Mouse (Mus musculus): ENCODE results near the gene Wasf2.
A peak's percentile ranks its signal among the peaks of the same experiment; 100 is the strongest.

Gene Wasf2

GRCm38 (mm10) chr4:133129391-133129790 lies 914 bp upstream of the Wasf2 start:
- no peak for DNase-seq

DNA sequence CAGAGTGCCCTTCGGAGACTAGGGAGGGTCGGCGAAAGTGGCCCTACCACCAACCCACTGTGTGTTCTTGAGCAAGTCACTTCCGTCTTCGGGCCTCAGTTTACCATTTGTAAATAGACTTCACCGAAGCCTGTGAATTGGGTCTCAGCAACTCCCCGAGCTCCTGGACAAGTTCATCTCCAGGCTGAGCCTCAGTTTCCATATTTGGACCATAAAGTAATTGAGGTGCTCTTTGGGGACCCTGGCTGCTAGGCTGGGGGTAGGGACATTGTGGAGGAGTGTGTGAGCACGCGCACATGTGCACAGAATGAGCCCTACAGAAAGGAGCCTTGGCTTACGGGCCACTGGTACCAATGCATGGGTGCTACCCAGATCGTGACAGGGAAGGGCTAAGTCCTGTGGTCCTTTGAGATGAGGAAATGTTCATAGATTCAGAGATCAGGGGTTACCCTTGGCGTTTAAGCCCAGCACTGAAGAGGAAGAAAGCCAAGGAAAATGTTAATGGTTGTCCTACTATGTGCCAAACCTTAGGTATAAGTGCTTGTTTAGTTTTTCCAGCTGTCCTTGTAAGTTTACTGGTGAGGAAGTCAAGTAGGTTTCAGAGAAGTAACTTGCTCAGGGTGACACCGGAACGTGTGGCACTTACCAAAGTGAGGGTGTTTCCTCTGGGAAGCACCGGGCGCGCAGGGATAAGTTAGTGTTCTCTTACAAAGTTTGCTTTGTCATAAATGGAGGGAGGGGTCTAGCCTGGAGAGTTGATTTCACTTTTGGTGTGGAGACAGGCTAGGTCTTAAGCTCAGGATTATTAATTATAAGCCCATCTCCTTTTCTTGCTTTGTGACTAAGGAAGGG lies 811 bp downstream of the Wasf2 start:
- DNase-seq = peak; percentile 52

- peak; percentile 32 for DNase-seq
Measured at GRCm38 (mm10) chr4:133132027-133132426, 1.7 kb downstream of the Wasf2 start.

GRCm38 (mm10) chr4:133136946-133137345 lies 6.6 kb downstream of the Wasf2 start:
- no peak for DNase-seq

- no peak for DNase-seq
Measured at GRCm38 (mm10) chr4:133138971-133139370, 8.7 kb downstream of the Wasf2 start.

- no peak for DNase-seq
Measured at GRCm38 (mm10) chr4:133155006-133155405, 24.7 kb downstream of the Wasf2 start.

- no peak for DNase-seq
Measured at GRCm38 (mm10) chr4:133155726-133156125, 25.4 kb downstream of the Wasf2 start.

DNA sequence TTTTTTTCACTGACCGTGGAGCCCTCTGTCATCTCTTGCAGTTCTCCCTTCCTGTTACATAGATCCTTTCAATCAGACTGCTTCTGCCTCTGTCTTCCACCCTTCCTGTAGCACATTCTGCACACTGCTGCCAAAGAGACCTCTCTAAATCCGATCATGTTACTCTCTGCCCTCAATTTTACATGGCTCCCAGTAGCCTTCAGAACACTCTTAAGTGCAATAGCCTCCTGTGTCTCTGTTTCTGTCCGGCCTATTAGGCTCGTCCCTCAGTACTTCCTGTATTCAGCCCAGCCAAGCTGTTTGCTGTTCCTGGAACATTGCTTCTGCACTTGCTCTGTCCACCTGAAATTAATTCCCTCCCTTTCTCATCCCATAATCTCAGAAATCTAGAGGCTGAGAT lies 26.1 kb downstream of the Wasf2 start:
- no peak for DNase-seq

GRCm38 (mm10) chr4:133156831-133157230 lies 26.5 kb downstream of the Wasf2 start:
- no peak for DNase-seq

DNA sequence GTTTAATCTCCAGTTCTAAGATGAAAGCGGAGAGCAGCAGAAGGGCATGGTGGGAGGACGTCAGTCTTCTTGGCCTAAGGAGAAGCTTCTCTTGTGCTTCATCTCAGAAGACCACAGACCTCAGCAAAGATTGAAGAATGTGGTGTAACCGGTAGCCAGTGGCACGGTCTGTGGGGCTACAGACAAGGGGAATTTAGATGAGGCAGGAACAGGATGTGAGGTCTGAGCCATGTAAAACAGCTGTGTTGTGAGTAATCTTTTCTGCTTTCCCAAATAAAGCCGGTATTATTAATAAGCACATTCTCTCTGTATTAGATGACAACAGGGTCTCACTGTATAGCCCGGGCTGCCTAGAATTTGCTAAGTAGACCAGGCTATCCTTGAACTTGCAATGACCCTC lies 28.8 kb downstream of the Wasf2 start:
- DNase-seq = no peak

- DNase-seq = no peak
Measured at GRCm38 (mm10) chr4:133159646-133160045, 29.3 kb downstream of the Wasf2 start.

GRCm38 (mm10) chr4:133160211-133160610 lies 29.9 kb downstream of the Wasf2 start:
- no peak for DNase-seq

- DNase-seq = no peak
Measured at GRCm38 (mm10) chr4:133160821-133161220, 30.5 kb downstream of the Wasf2 start.

DNA sequence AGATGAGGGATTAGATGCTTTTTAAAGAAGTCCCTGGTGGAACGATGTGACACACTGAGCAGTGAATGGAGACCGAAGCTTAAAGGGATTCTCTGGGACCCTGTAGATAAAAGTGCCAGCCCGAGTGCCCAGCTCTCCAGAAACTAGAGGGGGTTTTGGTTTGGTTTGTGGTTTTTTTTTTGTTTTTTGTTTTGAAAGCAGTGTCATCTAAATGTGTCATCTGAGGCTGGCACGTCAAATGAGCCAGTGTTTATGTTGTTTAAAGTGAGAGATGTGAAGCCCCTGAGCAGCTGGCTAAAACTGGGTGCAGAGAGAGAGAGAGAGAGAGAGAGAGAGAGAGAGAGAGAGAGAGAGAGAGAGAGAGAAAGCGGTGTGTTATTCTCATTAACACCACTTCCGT lies 31.9 kb downstream of the Wasf2 start:
- DNase-seq = no peak

GRCm38 (mm10) chr4:133166773-133167172 lies 36.5 kb downstream of the Wasf2 start:
- no peak for DNase-seq

DNA sequence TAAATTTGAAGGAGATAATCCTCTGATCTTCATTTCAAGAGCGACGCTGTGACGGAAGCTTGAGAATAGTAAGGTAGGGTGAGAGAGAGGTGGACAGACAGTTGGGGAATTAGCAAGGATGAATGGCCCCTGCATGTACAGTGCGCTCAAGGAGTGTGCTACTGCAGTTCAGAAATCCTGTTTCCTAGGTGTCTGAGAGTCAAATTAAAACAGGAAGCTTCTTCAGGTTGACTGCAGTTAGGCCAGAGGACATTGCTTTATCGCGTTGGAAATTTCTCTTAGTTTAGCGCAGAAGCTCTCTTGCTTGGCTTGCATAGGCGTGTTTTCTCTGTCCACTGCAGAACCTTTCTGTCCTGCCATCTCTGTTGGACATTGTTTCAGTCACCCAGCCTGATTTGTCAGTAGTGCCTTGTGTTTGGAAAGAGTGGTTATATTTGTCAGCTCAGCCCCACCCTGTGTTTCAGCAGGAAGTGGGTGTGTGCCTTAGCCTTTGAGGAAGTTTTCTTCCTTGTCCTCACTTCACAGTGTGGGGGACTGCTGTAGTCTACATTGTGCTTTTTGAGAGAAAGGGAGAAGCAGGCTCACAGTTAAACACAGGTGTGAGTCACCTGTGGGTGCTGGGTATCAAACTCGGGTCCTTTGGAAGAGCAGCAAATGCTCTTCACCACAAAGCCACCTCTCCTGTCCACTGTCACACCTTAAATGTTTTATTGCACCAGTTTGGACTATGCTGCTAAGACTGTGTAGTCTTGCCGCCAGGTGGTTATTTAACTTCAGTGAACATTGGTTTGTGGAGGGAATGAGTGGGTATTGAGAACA lies 39.1 kb downstream of the Wasf2 start:
- no peak for DNase-seq

DNA sequence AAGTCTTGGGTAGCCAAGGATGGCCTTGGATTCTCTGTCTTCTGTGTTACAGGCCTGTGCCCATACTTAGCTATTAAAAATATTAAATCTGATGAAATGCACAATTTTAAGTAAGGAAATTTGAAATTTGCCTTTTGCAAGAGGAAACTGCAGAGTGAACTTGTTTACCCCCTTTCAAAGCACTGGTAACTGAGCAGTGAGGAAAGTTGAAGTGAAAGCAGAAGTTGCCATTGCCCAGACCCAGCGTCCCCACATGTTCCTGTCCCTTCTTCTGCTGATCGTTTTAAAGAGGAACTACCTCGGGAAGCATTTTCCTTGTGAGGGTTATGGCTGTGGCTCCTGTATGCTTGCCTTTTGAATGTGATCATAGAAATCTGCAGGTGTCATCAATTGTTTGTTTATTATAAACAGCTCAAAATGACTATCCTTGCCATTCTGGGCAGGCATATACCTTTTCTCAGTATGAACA lies 39.8 kb downstream of the Wasf2 start:
- DNase-seq = no peak

DNA sequence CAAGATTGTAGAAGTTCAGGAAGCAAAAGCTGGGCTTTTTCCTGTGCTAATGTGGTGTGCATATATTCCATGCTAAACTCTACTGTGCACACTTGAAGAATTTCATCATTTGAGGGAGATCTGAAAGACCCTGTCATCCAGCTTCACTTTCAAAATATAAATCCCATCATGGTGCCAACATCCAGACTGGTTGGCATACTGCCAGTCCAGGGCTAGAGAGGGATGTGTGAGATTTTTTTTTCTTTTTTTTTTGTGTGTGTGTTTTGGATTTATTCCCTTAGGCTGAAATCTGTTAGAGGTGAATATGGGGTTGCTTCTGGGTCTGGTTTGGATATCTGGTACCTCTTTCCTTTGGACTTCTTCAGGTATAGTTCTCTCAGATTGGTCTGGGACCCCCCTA lies 40.3 kb downstream of the Wasf2 start:
- DNase-seq = no peak

- DNase-seq = no peak
Measured at GRCm38 (mm10) chr4:133172451-133172850, 42.1 kb downstream of the Wasf2 start.

GRCm38 (mm10) chr4:133174361-133174760 lies 44.1 kb downstream of the Wasf2 start:
- DNase-seq = no peak

- DNase-seq = no peak
Measured at GRCm38 (mm10) chr4:133175274-133175673, 45.0 kb downstream of the Wasf2 start.

DNA sequence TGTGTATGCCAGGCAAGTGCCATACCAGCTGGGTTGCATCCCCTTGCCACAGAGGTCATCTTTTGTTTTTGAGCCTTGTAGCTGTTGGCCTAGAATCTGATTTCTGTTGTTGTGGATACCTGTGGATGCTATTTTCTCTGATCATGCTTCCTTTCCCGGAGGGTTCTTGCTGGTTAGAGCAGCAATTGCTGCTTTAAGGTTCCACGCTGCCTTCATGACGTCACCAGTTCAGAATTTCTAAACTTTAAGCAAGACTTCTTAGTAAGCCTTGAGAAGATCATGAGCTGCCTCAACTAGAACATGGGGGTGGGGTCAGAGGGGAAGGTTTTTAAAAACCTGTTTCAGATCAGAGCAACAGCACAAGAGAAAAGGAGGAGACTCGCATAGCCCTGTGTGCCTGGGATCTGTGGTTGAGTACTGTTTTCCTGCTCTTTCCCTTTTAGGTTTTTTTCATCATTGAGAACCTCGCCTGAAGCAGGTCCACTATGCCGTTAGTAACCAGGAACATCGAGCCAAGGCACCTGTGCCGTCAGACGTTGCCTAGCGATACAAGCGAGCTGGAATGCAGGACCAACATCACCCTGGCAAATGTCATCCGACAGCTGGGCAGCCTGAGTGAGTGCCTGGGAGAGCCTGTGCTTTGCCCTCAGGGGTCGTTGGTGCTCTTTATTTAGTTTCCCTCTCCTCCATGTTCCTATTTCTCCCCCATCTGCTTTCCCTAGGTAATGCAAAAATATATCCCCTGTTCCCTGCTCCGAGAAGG lies 45.9 kb downstream of the Wasf2 start:
- DNase-seq = no peak

GRCm38 (mm10) chr4:133176761-133177403 lies 46.6 kb downstream of the Wasf2 start:
- DNase-seq = no peak

Data from liver (tissue).